Mouse (Mus musculus): ENCODE measurements around the gene Dhx36.

The Dhx36 gene

GRCm38 (mm10) chr3:62433675-62434074, 73.1 kb downstream of the Dhx36 start:
- DNase-seq (ENCODE audit: low read depth, low spot score): no peak

- DNase-seq (ENCODE audit: low read depth, low spot score): no peak
Measured at GRCm38 (mm10) chr3:62418387-62419138, 88.2 kb downstream of the Dhx36 start.

Data from CD4-positive helper T cell, adult 2 months (primary cell).